Mouse (Mus musculus) stomach, embryonic 16.5 days (tissue): ENCODE measurements at regions not wholly inside any gene's neighbourhood (a gene's known extent, or its start where the extent isn't known, plus 50 kb on each side); places are given as distances from the start of the nearest gene placed in this dataset.

Experiments used
- ATAC-seq: fragments of 200-750 bp; cut with Nextera tagmentation; 2 replicates; pipeline ENCODE4 v1.8.0; 2017; ENCODE audit warnings: moderate number of reproducible peaks, moderate TSS enrichment; ENCODE audit not compliant: insufficient read depth, low FRiP score
- H3K27ac ChIP-seq: fragments of 300-500 bp; sonication (generic); 2 replicates; pipeline ENCODE4 v1.5.1; 2014; ENCODE audit warnings: low read length
- H3K27me3 ChIP-seq: fragments of 300-500 bp; sonication (generic); 2 replicates; pipeline ENCODE4 v1.6.1; 2014; ENCODE audit warnings: low read length, control low read depth, mixed read lengths; ENCODE audit not compliant: control insufficient read depth, insufficient read depth
- H3K36me3 ChIP-seq: fragments of 300-500 bp; sonication (generic); 2 replicates; pipeline ENCODE4 v1.6.1; 2014; ENCODE audit warnings: low read length; ENCODE audit not compliant: control insufficient read depth, insufficient read depth
- H3K4me1 ChIP-seq: fragments of 300-500 bp; sonication (generic); 2 replicates; pipeline ENCODE4 v1.6.1; 2014; ENCODE audit warnings: low read length, control low read depth, mixed read lengths; ENCODE audit not compliant: control insufficient read depth, insufficient read depth
- H3K4me2 ChIP-seq: fragments of 300-500 bp; sonication (generic); 2 replicates; pipeline ENCODE4 v1.6.1; 2014; ENCODE audit warnings: low read depth, low read length, mixed read lengths
- H3K4me3 ChIP-seq: fragments of 300-500 bp; sonication (generic); replicated peaks from 2 replicates; pipeline ENCODE4 v1.5.1; 2014; ENCODE audit warnings: mild to moderate bottlenecking, low read length
- H3K9ac ChIP-seq: fragments of 300-500 bp; sonication (generic); 2 replicates; pipeline ENCODE4 v1.6.1; 2014; ENCODE audit warnings: low read length
- H3K9me3 ChIP-seq: fragments of 300-500 bp; sonication (generic); replicated peaks from 2 replicates; pipeline ENCODE4 v1.6.1; 2016; ENCODE audit warnings: low read length, control low read depth; ENCODE audit not compliant: control insufficient read depth
- WGBS: fragments of 180-500 bp; shearing (Covaris S2); extraction: QIAGEN DNeasy Blood & Tissue Kit; methylation state at CpG from one replicate; pipeline ENCODE4 v1.1.7; 2014; 5-methylcytosine and 5-hydroxymethylcytosine counted together

DNA sequence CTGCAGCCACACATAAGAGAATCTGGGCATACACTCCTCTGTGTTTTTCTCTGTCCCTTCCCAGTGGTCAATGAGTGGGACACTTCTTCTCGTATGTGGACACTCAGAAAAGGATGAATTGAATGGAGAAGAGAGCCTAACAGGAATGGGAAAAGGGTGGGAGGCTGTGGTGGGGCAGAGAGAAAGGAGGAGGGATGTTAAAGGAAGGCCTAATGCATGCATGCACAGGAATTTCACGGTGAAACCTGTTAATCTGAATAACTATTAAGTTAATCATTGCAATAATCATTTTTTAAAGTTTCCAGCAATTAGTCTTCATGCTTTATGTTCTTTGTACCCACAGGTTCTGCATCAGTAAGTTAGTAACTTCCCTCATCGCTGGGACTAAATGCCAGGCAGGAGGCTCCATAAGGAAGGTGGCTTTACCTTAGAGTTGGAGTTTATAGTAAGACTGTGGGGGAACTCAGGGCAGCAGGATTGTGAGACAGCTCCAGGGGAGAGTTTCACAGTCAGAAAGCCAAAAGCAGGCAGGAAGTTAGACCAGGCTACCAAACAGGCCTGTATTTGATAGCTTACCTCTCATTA lies 305.3 kb upstream of the Adamts16 start:
- H3K27ac ChIP-seq = no peak overlapping the region
- 76% methylated on average over 3 of the region's 3 CpGs for WGBS

DNA sequence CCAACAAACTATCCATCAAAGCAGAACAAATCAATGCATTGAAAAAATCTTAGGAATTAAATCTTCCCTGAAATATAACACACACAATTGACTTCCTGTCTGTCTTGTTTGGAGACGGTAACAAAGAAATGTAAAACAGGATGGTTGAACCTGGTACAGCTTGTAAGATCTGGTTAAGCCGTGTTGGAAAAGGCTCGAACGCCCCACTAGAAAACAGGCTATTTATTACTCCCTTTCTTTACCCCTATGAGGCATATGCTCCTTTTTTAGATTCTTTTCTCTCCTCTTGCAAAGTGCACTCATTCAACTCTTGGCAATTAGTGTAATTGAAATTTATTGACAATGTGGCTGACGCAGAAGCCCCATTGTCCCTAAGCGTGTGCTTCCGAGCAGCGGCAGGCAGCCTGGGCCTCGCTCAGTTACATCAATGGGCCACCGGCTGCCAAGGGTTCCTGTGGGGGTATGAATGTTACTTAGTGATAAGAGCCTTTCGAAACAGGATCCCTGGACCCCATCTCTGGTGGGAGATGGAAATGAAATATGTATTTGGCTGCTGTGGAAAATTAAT lies 297.2 kb upstream of the Adamts16 start:
- Histone ChIP-seq H3K36me3 (no peaks in the 10 kb centered on the region), H3K4me2 (no peak overlapping the region), H3K27me3 (no peaks in the 10 kb centered on the region), H3K9ac (no peak overlapping the region), H3K27ac (no peak overlapping the region), H3K4me1 (no peaks in the 10 kb centered on the region), H3K9me3 (no peaks in the 10 kb centered on the region), H3K4me3 (no peak overlapping the region)
- ATAC-seq = no peak
- WGBS = 70% methylated on average over 11 of the region's 11 CpGs

More for the DNA sequence above, 305.3 kb upstream of the Adamts16 start:
- no peaks in the 10 kb centered on the region for H3K27me3 ChIP-seq
- no peak overlapping the region for H3K4me2 ChIP-seq
- H3K4me3 ChIP-seq = no peak overlapping the region
- no peak overlapping the region for H3K9ac ChIP-seq
- H3K4me1 ChIP-seq = no peaks in the 10 kb centered on the region
- H3K9me3 ChIP-seq = no peaks in the 10 kb centered on the region
- no peaks in the 10 kb centered on the region for H3K36me3 ChIP-seq
- ATAC-seq = no peak

DNA sequence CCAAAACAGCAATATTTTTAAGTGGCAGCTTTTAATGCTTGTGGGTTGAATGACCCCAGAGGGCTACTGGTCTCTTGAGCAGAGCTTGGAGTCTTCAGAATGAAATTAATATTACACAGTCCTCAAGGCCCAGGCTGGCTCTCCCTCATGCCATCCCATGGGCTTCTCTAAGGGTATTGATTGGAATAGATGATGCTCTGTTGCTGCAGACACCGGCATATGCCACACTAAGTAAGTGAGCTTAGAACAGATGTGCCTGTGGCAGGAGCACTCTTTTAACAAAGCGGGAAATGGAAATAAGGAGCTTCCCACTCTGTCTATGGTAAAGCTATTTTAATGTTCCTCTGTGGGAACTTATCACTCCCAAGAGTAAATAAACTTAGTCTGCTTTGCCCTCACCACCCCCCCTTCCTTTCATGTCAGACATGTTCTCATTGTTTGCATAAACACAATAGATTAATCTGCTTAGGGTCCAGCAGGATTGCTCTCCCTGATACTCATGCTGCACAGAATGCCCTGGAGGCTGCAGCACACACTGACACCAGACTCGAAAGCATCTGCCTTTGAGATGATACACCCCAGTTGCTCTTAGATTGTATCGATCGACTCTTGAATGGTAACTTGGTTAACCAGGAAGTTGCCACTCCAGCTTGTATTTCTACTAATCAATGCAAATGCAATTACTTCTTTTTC lies 294.5 kb upstream of the Adamts16 start:
- no peak for ATAC-seq
- Histone ChIP-seq H3K27me3 (no peaks in the 10 kb centered on the region), H3K4me1 (no peaks in the 10 kb centered on the region), H3K36me3 (no peaks in the 10 kb centered on the region), H3K27ac (no peak overlapping the region), H3K4me2 (no peak overlapping the region), H3K9me3 (no peaks in the 10 kb centered on the region), H3K4me3 (no peak overlapping the region), H3K9ac (no peak overlapping the region)
- 43% methylated on average over 5 of the region's 5 CpGs for WGBS

DNA sequence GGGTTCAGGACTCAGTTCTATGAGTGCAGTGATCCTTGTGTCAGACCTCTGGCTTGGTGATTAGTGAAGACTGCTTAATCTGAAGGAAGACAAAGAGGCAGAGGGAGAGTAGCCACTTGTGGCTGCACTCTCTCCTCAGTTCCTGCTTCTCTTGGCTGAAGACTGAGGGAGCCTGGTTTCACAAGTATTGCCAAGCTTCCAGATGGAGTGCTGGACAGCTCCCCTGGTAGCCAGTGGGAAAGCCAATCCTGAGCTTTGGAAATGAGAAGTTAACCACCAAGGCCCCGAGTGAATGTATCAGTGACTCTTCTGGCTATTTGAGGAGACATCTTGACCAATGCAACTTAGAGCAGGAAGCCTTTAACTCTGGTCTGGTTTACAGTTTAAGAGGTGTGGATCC lies 279.9 kb upstream of the Adamts16 start:
- Histone ChIP-seq H3K27ac (no peak overlapping the region), H3K36me3 (no peaks in the 10 kb centered on the region), H3K27me3 (no peaks in the 10 kb centered on the region), H3K4me3 (no peak overlapping the region), H3K9ac (no peak overlapping the region), H3K4me1 (no peaks in the 10 kb centered on the region), H3K4me2 (no peak overlapping the region), H3K9me3 (no peaks in the 10 kb centered on the region)
- WGBS = 3% methylated on average over 1 of the region's 1 CpGs
- ATAC-seq = no peak

DNA sequence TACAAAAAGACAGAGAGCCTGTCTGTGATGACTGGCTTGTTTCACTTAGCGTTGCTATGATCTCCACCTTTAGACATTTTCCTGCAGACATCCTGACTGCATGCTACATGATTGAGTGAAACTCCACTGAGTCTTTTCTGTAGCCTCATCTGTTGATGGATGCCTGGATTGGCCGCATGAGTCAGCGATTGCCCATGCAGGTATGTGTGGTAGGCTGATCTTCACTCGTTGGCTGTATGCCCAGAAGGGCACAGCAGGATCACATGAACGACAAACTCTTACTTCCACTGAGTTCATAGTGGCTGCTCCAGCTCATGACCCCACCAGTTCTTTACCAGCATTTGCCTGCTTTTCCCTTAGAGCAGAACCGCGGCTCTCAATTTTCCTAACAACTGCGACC lies 266.6 kb upstream of the Adamts16 start:
- no peak for ATAC-seq
- WGBS = 77% methylated on average over 8 of the region's 8 CpGs

DNA sequence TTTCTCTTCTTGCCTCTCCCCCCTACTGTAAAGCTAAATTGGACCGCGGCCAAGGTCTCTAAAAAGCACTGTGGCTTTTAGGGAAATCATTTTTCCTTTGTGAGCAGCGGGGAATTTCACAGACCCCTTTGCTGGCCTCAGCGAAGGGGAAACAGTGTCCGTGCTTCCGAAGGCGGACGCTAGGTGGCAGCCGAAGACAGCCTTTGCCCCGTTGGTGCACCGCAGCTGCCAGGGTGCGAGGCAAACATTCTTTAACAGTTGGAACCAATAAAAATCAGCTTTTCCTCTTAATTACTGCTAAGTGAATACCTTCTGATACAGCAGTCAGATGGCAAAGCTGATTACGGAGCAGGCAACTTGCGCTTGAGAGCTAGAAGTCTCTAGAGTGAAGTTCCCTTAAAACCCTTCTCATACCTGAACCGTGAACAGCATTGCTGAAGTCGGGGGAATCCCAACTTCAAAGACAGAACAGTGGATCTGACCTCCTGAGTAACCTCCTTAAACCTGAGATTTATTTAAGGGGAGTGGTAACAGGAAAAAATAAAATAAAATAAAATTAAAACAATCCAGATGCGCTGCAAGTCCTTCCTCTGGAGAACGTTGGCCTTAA lies 263.7 kb upstream of the Adamts16 start:
- Histone ChIP-seq H3K4me1 (0 out of 2 replicates have a peak, but pooled peaks cover 3% of the 10 kb centered on the region), H3K9me3 (no peaks in the 10 kb centered on the region), H3K27ac (no peak overlapping the region), H3K36me3 (no peaks in the 10 kb centered on the region), H3K27me3 (peaks cover 9% of the 10 kb centered on the region), H3K4me2 (peak overlapping the region; percentile 66), H3K4me3 (peak overlapping the region; percentile 41), H3K9ac (peak overlapping the region; percentile 49)
- 12% methylated on average over 18 of the region's 18 CpGs for WGBS
- no peak; the same call in 1 of the 2 replicates for ATAC-seq

More for the DNA sequence above, 266.6 kb upstream of the Adamts16 start:
- Histone ChIP-seq H3K9me3 (no peaks in the 10 kb centered on the region), H3K4me2 (no peak overlapping the region), H3K9ac (no peak overlapping the region), H3K4me1 (0 out of 2 replicates have a peak, but pooled peaks cover 3% of the 10 kb centered on the region), H3K4me3 (no peak overlapping the region), H3K27ac (no peak overlapping the region), H3K27me3 (peaks cover 3% of the 10 kb centered on the region; the same call in 1 of the 2 replicates), H3K36me3 (no peaks in the 10 kb centered on the region)

DNA sequence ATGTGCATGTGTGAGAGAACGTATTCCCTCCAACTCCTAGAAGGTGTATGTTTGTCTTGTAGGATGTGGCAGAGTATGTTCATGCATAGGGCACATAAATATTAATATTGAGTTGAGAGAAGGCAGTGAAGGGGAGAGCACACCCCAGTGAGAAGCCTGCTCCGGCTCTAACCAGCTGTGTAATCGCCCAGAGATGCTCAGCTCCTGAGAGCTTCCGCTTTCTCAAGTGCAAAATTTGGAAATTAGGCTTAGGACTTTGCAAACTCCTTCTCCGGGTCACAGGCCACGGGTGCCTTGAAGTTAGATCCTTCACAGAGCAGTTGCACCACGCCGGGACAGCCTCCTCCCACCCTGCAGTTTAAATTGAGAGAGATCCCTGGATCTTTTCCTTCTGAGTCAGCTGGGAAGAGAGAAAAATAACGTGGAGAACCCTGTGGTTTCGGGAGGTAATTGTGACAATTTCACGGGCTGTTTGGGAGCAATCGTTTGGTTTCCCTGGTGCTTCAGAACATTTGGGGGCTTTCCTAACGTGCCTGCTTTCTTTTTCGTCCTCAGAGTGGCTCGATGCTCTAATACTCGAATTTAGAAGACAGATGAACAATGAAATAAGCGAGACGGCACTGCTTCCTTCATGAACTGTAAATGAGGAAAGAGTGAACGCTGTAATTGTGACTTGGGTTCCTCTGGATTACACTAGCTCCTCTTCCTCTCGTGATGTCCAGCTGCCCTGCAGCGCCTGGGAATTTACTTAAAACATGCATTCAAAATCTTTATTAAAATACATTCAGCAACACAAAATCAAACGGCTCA lies 263.0 kb upstream of the Adamts16 start:
- H3K4me3 ChIP-seq = peak overlapping the region; percentile 41
- 23% methylated on average over 22 of the region's 22 CpGs for WGBS
- H3K4me1 ChIP-seq = 0 out of 2 replicates have a peak, but pooled peaks cover 3% of the 10 kb centered on the region
- H3K9me3 ChIP-seq = no peaks in the 10 kb centered on the region
- H3K27me3 ChIP-seq = peaks cover 9% of the 10 kb centered on the region
- no peak overlapping the region for H3K27ac ChIP-seq
- peak overlapping the region; percentile 49 for H3K9ac ChIP-seq
- H3K36me3 ChIP-seq = no peaks in the 10 kb centered on the region
- peak overlapping the region; percentile 66 for H3K4me2 ChIP-seq
- ATAC-seq = no peak

DNA sequence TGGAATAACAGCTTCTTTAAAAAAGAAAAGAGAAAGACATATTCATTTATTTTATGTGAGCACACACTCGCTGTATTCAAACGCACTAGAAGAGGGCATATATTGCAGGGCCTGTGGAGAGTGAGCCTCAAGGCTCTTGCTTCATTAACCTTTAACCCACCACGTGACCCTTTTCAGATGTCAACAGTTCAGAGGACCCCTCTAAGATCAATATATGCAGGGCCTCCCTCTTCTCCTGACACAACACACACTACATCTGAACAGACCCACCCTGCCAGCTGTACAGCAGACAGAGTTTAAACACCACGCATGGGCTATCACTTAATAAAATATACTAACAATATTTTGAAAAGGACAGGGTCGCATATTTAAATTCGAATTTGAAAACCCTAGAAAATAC lies 242.7 kb upstream of the Adamts16 start:
- Histone ChIP-seq H3K4me2 (no peak overlapping the region), H3K27me3 (no peaks in the 10 kb centered on the region), H3K9ac (no peak overlapping the region), H3K9me3 (no peaks in the 10 kb centered on the region), H3K36me3 (no peaks in the 10 kb centered on the region), H3K27ac (no peak overlapping the region), H3K4me3 (no peak overlapping the region), H3K4me1 (no peaks in the 10 kb centered on the region)
- no peak for ATAC-seq
- WGBS = 53% methylated on average over 6 of the region's 6 CpGs
